Mouse (Mus musculus) naive thymus-derived CD4-positive, alpha-beta T cell, adult 2 months (primary cell): ENCODE results near the gene Tceanc2.

ENCODE experiments used
- DNase-seq: peaks from one replicate; pipeline ENCODE4 v3.0.0-alpha.2; 2011; ENCODE audit warnings: low read depth

Gene Tceanc2

DNA sequence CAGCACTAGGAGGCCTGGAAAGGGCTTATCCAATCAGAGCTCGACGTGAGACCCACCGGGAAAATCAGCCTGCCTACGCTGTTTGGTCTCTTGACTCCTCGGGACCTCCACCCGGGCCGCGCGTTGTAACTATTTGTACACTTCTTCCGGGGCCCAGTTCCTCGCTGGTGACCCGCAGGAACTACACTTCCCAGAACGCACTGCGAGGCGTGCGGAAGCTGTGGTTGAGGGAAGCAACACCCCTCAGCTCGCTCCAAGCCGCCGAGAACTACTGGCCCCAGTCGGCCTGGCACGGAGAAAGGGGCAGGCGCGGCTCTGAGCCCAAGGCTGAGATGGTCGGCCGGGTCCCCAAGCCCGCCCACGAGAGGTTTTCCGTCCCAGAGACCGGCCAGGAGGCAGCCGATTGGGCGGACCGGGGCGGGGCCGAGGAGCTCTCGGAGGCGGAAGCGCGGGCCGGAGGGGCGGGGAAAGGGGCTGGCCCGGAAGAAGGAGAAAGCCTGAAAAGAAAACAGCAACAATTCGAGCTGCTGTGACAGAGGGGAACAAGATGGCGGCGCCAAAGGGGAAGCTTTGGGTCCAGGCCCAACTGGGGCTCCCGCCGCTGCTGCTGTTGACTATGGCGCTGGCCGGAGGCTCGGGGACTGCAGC, 610 bp downstream of the Tceanc2 start, which contains the start of gene Tmem59:
TSS of gene Tmem59 (plus strand) at position 218 of the 648 bp plus-strand sequence.
- DNase-seq, result peak; percentile 97

DNA sequence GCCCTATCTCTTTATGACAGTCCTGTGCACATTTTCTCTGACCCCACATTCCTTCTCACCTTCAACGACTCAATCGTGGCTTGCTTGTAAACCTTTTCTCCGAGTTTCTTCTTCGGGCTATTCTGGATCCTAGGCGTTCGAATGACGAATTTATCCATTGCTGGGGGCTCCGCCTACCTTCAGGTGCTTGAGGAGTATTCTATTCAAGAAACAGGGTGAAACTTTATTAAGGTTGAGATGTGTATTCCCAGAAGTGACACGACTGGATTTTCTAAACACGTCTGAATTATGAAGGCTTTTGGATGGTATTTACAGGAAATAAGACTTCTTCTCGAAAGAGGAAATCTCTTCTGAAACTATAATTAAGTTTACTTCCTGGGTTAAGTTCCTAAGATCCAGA, 1.4 kb downstream of the Tceanc2 start:
- DNase-seq, result no peak

DNA sequence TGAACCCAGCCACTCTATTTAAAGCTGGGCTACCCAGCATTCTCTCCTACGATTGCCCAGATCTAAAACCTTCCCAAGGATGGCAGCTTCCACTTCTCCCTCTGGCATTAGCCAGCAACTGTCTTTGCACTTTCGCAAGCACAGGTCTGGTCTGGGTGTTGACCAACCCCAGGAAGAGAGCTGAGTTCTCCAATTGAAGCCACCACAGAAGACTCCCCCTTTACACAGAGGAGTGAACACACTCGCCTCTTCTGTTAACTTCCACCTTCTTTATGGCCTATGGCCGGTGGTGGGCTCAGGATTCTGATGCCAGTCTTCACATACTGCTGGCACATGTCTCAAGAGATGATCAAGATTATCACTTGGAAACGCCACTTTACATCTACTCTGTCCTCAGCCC, 11.1 kb downstream of the Tceanc2 start:
- DNase-seq, result no peak

DNA sequence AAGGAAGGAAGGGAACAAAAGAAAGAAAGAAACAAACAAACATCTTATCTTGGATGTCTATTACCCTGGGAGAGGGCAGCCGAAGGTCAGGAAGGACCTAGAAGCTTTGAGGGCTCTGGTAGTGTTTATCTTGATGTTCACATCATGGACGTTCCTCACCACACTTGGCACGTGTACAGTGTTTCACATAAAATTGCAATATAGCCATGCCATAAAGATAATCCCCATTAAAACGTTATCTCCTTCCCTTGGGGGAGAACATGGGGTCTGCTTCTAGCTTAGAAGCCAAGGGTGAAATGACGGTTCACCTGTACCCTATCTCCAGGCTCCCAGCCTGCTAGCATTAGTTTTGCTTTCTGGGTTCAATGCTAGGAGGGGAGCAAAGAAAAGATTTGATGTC, 12.2 kb downstream of the Tceanc2 start:
- DNase-seq, result no peak

DNA sequence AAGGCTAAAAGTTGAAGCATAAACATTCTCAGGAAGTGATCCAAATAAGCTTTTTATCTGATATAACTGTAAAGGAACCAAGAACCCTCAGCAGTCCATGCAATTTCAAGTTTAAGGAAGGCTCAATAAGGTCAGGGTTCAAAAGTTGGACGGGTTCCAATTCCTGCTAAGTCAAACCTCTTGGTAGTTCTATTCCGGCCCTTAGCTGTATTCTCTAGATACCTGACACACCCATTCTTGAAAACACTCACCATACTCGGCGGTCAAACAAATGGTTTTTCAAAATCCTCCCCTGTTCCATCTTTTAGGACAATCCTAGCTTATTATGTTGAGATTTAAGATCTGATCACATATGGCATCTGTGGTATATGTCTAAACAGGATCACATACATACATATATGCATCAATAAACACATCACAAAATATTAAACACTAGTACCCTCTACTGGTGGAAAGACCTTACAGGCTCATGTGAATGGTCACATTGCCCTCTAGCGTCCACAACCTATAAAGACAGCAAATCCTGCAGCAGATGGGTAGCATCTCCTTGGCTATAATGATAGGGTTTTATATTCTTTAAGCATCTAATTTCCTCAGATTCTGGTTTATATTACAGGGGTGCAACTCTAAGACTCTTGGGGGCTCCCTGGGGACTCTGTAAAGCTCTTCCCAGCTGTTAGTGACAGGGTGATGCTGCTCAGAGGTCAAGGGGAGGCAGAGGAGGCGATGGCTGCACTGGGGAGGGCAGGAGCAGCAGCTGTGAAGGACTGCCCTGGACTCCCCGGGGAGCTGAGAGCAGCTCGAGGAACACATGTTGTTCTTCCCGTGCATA, 14.9 kb downstream of the Tceanc2 start:
- DNase-seq, result peak; percentile 88

DNA sequence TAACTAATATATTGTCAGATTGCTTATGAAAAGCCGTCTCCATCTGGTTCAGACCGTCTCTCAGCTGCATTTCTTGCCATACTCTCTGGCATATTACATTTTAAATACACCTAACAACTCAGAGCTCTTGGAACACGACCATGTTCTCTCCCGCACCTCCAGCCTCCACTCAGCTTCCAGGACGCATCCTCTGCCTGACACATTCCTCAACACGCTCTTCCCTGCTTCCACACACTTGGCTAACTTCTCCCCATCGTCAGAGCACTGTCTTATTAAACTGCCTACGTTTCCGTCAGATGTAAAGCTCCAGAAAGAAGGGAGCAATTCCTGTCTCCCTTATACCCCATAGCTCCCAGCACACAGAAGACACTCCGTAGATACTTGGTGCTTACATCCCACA, 15.6 kb downstream of the Tceanc2 start:
- DNase-seq, result no peak

DNA sequence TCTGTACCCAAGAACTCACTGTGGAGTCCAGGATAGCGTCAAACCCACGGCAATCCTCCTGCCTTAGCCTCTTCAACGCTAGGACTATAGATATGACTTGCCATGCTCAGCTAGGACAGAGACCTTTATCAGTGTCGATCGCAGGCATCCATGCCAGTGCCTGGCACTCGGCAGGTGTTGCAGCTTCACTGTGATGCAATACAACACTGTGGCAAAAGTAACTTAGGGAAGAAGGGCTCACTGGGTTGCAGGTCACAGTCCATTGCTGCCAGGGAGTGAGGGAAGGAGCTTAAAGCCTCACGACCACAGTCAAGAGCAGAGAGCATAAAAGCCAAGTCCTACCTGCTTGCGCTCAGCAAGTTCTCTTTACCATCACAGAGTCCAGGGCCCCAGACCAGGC, 18.7 kb downstream of the Tceanc2 start:
- no peak for DNase-seq

DNA sequence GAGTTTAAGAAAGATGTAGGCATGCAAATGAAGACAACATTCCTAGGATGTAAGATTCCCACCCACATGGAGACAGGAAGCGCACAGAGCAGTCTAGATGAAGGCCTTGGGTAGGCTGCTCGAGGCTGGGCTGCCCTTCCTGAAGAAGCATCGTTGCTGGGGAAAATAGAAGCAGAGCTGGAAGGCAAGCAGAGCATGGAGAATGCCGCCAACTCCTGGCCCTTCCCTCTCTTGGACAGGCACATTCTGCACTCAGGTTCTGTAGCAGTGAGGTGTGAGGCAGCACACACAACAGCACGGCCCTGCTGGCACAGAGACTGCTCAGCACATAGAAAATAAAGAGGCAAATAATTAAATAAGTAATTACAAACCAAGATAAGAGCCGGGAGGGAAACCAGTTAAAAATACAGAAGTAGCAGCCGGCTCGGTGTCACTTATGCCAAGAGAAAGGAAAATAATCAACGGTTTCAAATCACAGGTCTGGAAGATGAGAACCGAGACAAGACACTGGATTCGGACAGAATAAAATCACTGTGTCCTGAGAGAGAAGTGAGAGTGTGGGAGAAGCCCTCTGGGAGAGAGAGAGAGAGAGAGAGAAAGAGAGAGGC, 19.6 kb downstream of the Tceanc2 start:
- DNase-seq, result no peak

DNA sequence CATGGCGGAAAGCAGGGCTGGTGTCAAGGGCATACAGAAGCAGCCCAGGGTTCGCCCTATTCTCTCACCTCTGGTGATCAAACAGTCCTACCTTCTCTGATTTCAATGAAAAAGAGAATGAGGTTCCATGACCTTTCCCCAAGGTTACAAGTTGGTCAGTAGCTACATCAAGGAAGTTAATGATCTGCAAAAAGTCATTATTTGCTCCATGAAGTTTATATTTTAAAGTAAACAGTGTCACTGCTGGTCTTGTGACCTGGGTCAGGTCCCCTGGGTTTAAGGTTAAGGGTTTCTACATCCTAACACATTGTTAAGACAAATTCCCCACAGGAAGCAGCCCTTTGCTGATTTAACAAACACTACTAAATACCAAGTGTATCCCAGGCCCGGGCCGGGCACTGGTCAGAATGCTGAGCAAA, 21.9 kb downstream of the Tceanc2 start:
- no peak for DNase-seq

DNA sequence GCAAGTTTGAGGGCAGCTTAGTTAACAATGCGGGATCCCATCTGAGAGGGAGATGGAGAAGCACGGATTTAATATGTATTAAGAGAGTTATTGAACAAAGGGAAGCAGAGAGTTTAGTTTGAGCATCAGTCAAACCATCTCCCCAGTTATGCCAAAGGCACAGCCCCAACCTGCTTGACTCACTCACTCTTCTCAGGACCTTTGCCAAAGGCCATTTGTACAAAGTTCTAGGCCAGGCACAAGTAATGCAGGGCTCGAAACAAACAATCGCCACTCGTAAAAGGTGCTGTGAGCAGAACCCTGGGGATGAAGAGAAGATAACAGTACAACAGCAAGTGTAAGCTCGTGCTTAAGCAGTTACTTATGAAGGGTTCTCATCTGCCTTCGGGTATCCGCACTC, 26.3 kb downstream of the Tceanc2 start:
- DNase-seq, result no peak

DNA sequence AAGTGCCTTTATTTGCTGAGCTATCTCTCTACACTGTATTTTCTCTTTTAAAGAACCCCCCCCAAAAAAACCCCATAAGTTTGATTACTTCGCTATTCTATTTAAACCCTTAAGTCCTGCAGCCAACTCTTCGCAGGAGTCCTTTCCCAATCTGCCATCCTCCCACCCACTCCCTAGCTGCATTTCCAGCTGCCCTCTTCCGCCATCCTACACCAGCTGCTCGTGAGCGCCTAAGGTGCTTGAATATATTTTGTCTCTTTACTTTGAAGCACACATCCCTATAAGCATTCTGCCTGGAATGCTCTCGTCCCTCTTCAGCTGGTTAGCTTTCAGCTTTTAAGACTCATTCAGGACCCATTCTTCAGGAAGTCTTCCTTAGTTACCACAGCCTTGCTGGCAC, 27.9 kb downstream of the Tceanc2 start:
- no peak for DNase-seq

DNA sequence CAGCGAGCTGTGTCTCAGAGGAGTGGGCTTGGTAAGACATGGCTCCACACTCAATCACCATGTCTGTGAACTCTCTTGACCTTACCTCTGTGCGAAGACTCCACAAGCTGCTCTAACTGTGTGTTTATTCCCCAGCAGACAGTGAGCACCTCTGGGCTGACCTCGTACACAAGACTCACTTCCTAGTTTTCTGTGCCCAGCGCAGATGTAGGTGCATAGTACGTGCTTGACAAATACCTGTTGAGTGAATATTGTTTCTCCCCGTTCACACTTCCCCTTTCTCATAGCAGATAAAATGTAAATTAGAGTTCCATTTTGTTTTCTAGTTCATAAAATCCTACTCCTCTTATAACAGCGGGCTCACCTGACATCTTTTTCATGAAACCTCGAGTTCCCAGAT, 35.4 kb downstream of the Tceanc2 start:
- no peak for DNase-seq

- DNase-seq, result no peak
These were observed 38.9 kb downstream of the Tceanc2 start for GRCm38 (mm10) chr4:107139836-107140631.

GRCm38 (mm10) chr4:107138948-107139835, 39.7 kb downstream of the Tceanc2 start:
- no peak for DNase-seq

DNA sequence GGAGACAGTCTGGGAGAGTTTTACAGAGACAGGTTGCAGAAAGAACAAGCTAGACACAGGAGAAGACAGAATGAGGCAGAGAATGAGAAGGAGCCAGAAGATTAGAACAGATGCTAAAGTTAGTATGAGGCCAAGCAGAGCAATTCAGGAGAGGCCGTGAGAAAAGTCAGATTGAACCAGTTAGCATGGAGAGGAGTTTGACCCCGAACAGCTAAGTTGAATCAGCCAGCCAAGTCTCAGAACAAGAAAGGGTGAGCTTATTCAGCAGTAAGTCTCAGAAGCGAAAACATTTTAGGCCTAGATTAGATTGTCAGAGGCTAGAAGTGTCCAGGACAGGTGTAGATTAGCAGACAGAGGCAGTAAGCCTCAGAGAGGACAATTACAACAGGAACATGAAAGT, 42.4 kb downstream of the Tceanc2 start:
- no peak for DNase-seq

- no peak for DNase-seq
These were observed 43.3 kb downstream of the Tceanc2 start for GRCm38 (mm10) chr4:107135663-107136062.

DNA sequence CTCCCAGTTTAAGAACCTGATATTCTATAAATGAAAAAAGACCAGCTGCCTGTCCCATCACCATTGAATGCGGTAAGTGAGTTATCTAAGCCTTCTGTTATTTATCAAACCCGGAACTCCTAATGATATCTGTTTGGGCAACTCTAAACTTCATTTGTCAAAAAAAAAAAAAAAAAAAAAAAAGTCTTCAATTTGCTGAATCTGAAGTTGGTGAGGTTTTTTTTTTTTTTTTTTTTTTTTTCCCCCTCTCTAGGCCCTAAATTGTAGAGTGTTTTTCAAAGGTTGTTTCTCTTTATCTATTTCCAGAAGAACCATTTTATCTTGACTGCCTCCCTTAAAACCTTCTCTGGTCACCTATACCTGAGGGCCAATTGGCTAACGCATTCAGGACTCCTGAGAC, 44.0 kb downstream of the Tceanc2 start:
- no peak for DNase-seq

GRCm38 (mm10) chr4:107130534-107130933, 48.4 kb downstream of the Tceanc2 start:
- no peak for DNase-seq

- DNase-seq, result no peak
These were observed 49.5 kb downstream of the Tceanc2 start for GRCm38 (mm10) chr4:107129373-107129772.

- DNase-seq, result no peak
These were observed 50.8 kb downstream of the Tceanc2 start for GRCm38 (mm10) chr4:107127901-107128669.
